Mouse (Mus musculus): ENCODE measurements around the gene Rexo5. TPM values are rescaled to one million over a fixed set of nuclear protein-coding genes. Genes with fewer than 3 reads are reported as not detected.

The Rexo5 gene
- total RNA-seq (2021): 1 to 10 TPM; 1.2 to 2.6 TPM

DNA sequence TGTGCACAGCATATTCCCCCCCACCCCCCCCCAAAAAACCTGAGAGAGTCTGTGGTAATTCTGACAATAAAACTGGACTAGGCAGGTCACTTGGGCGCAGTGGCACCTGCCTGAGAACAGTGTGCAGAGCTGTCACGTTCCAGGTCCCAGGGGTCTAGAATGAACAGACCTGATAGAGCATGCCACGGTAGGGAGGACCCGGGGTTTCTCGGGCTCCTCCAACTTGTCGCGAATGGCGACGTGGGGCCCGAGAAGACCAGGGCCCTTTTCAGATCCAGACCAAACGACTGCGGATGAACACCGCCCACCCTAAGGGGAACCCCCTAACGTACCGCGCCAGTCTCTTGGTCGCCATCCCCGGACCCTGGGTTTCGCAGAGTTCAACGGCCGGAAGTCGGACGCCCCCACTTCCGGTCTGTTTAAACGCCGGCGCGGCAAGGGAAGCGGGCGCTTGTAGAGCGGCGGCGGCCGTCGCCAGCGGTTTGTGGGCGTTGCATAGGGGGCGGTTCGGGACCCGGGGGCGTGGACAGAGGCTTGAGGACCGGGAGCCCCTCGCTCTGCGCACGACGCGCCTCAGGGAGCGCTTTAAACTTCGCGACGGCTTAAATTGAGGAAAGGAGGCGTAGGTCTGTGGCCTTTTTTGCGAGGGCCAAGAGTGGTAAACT is at the start of gene Rexo5, which contains the start of gene Eri2:
TSS of gene Rexo5 (plus strand) at position 421 of the 665 bp plus-strand sequence.
TSS of gene Eri2 (minus strand) at position 473 of the 665 bp plus-strand sequence.
- peak; percentile 73 to 92 for DNase-seq (ENCODE audit: extremely low spot score in 1 of 2, low spot score in 2 of 2)
- intact Hi-C loops (cut with DNase I): no loop called here

DNA sequence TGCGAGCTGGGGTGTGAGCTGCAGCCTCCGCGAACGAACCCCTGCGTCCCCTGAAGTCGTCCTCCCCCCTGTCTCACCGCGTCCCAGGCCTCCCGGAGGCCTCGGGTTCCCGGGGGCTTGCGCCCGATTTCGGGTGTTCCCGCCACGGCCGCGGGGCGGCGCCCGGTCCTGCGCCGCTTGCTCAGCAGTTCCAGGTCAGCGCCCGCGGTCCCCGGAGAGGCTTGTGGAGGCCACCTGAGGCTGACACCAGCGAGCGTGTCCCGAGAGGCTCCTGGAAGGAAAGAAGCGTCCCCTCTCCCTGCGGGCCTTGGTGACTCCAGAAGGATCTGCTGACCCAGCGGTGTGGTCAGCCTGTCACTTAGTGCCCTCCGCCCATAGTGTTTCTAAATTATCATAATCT is 49.5 kb upstream of the Rexo5 start:
- intact Hi-C loops (cut with DNase I): no loop called here
- DNase-seq (ENCODE audit: extremely low spot score in 1 of 2, low spot score in 2 of 2): no peak

DNA sequence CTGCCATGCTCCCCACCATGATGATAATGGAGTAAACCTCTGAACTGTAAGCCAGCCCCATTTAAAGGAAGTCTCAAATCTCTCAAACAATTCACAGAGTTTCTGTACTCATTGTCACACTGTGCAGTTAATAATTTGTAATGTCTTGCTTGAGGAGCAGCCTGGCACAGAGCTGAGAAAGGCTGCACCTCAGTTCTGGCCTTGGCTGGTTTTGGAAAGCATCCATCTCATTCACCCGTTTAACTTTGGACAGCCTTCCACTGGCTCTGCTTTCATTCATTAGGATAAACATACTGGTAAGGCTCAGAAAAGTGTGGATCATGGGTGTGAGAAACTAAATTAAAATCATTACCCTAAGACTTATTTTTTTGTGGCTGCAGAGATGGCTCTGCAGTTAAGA is 47.9 kb upstream of the Rexo5 start:
- no peak for DNase-seq (ENCODE audit: extremely low spot score in 1 of 2, low spot score in 2 of 2)
- intact Hi-C loops (cut with DNase I): no loop called here

DNA sequence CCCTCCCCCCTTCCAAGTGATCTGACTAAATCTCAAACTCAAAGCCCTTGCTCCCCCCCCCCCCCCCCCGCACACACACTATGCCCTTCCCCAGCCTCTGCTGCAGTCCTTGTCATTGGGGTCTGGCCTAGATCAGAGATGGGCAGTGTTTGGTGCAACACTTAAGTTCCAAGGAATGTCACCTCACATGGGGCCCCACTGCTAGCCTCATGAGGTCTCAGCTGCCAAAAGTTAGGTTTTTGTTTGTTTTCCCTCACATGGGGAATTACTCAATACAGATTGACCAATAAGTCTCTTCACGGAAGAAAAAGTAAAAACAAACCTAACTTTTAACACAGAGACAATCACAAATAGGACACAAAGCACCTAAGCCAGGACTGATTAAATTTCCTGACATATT is 45.0 kb upstream of the Rexo5 start:
- intact Hi-C loops (cut with DNase I): no loop called here
- DNase-seq (ENCODE audit: extremely low spot score in 1 of 2, low spot score in 2 of 2): no peak

DNA sequence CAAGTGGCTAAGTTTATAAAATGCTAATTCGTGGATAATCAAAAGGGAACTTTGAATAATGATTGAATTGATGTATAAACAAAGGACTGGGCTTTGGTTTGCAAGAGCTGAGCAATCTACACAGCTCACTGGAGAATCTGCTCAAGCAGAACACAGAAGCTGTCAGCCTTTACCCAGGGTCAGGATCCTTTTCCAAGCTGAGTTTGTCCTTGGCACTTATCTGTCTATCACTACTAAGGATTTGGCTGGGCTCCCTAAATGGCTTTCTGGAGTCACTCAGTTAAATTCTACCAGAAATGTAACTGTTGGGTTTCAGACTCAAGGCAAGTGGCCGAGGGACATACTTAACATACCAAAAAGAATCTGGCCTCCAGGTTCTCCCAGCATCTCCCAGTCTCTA is 43.9 kb upstream of the Rexo5 start:
- no peak for DNase-seq (ENCODE audit: extremely low spot score in 1 of 2, low spot score in 2 of 2)
- intact Hi-C loops (cut with DNase I): no loop called here

DNA sequence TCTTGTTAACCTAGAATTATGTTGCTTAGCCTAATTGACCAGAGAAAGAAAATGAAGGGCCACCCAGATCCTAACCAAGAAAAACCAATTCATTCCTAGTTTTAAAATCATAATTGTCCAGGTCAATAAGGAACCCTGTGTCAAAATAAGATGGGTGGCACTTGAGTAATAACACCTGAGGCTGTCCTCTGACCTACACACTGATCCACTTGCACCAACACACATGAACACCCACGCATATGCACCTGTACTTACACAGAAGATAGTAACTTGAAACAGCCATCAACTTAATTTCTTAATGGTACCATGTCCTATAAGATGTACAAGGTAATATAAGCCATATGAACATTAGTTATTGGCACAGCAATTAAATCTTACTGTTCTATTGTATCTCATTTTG is 40.1 kb upstream of the Rexo5 start:
- intact Hi-C loops (cut with DNase I): no loop called here
- no peak for DNase-seq (ENCODE audit: extremely low spot score in 1 of 2, low spot score in 2 of 2)

DNA sequence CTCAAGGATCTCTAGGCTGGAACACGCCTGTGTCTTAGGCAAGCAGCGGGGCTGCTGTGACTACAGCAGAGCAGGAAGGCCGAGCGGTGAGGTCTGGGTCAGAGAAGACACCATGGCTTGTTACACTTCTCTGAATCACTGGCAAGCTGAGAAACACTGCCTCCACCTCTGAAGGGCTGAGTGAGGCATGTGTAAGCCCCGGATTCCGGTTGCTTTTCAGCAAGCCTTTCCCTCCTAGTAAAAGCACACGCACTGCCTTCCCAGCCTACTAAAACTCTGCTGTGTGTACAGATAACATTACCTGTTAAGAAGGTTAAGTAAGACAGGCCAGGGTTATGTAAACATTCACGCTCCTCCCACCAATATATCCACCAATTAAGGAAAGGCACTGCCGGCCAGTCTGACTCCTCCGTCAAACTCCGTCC is 33.3 kb upstream of the Rexo5 start, which contains the start of gene Acsm3:
TSS of gene Acsm3 (plus strand) at position 397 of the 425 bp plus-strand sequence.
- intact Hi-C loops (cut with DNase I): no loop called here
- DNase-seq (ENCODE audit: extremely low spot score in 1 of 2, low spot score in 2 of 2): no peak

DNA sequence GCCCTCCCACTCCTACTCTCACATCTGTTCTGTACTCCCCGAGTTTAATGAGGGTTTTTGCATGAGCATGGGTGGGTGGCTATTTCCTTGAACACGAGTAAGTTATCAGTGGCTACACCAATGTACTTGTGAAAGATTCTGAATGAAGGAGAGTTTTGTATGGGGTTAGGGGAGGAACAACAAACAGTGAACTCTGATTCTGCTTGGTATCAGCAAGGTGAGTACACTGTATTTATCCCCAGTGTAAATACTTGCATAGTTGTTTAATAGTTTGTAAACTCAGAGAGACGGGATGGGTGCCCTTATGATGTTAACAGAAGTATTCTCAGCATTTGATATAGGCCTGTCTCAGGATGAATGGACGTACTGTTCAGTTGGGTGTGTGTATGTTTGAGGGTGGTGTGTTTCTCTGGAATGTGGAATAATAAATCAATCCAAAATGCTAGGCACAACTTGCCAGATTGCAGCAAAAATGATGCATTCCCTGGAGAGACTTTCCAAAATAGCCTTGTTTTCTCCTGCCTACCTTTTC is 31.6 kb upstream of the Rexo5 start:
- DNase-seq (ENCODE audit: extremely low spot score in 1 of 2, low spot score in 2 of 2): no peak
- intact Hi-C loops (cut with DNase I): no loop called here

DNA sequence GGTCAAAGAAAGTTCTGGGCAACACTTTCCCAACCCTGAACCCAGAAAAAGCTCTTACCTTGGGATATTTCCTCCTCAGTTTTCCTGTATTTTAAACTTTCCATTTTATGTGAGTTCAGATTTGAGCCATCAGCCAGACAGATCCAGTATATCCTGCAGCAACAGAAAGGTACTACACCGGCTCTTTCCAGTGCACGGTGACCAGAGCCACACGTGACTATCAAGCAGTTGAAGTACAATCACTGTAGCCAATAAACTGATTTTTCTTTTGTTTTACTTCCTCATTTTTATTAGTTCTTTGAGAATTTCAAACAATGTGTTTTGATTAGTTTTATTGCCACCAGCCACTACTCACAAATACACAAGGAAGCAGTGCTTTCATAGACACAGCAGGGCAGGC is 29.4 kb upstream of the Rexo5 start:
- DNase-seq (ENCODE audit: extremely low spot score in 1 of 2, low spot score in 2 of 2): no peak
- intact Hi-C loops (cut with DNase I): no loop called here

DNA sequence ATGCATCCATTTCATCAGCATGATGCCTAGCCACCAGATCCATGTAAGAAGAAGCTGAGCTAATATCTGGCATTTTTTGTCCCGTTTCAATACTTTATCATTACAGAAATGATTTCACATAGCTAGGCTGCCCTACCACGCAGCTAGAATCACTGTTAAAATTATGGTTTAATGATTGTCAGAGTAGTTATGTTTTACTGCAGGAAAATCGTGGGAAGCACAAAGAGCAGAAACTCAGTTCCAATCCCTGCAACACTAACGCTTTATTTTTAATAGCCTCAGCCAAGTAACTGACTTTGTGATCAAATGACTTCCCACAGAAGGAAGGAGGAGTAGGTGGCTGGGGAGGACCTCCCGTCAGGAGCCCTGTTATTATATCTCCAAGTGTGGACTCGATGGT is 26.8 kb upstream of the Rexo5 start:
- no peak for DNase-seq (ENCODE audit: extremely low spot score in 1 of 2, low spot score in 2 of 2)

DNA sequence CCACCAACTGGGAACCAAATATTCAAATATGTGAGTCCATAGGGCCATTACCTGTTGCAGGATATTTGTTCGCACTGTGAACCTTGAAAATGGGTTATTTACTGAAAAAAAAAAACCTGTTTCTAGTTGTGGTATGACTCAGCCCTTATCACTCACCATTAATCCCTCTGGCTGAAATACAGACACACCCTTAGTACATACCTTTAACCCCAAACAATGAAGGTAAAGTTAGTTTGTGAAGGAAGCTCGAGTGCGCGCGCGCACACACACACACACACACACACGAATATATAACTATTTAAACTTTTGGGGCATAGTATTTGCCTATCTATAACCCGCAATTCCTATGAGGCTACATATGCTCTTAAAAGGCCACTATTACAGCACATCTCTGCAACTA is 23.9 kb upstream of the Rexo5 start:
- DNase-seq (ENCODE audit: extremely low spot score in 1 of 2, low spot score in 2 of 2): no peak
- intact Hi-C loops (cut with DNase I): no loop called here

More for the DNA sequence above, 26.8 kb upstream of the Rexo5 start:
- intact Hi-C loops (cut with DNase I): no loop called here

DNA sequence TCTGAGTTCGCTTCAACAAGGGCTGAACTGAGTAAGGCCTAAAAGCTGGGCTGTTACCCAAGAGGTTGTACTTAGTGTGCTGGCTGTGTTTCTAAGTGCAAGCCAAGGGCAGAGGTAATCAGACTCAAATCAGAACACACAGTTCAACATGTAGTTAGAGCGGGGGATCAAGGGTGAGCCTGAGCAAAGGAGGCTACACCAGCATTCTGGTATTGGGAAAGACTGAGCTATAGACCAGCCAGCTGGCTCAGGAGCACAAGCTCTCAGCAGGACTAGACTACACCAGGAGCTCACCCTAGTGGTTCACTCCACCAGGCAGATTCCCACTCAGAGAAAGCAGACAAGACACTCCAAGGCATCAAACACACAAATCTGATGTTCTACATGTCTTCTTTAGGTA is 10.4 kb upstream of the Rexo5 start:
- intact Hi-C loops (cut with DNase I): no loop called here
- no peak for DNase-seq (ENCODE audit: extremely low spot score in 1 of 2, low spot score in 2 of 2)

DNA sequence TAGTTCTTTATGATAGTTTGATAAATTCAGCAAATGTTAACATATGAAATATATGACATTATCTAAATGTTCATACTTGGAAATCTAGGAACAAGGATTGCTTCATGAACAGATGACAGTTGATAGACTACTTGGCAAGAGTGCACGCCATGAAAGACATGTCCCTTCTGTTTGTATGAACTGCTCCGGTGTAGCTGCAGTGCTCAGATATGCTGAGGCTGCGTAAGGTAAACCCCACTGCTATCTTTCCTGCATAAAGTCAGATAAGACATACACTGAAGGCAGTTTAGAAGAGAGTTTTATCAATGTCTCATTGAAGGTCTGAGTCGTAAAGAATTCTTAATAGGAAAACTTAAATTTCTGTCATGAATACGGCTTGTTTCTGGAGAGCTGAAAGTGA is 8.9 kb upstream of the Rexo5 start:
- DNase-seq (ENCODE audit: extremely low spot score in 1 of 2, low spot score in 2 of 2): no peak
- intact Hi-C loops (cut with DNase I): no loop called here

DNA sequence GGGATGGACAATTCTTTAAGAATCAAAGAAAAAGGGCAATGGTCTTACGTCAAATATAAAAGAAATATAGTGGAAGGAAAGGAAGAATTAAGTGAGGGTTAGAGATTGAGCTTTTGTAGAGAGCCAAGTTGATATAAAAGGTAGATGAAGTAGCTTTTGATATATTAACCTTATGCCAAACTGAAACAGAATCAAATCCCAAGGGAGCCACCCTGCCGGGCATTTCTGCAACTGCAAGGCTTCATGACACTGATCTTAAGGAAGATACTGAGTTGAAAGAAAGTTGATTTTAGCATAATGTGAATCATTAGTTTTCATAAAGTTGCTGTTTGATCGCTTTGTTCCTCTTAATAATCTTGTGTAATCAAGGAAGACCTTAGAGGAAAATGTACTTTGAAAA is 4.8 kb upstream of the Rexo5 start:
- intact Hi-C loops (cut with DNase I): no loop called here
- DNase-seq (ENCODE audit: extremely low spot score in 1 of 2, low spot score in 2 of 2): no peak

DNA sequence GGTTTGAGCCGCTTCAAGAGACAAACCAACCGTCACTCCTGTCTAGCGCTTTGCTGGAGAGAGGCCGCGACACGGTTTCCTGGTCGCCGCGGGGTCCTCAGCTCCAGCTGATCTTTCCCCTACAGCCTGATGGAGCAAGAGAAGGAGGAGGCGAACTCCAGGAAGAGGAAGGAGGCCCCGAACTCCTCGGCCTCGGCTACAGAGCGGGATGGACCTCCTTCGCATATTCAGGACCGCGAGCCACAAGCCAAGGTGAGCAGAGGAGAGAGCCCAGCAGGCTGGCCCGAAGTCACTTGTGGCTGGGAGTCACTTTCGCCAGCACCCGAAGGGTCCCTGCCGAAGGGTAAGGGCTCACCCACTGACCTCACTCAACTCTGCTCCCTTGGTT is 439 bp downstream of the Rexo5 start:
- no peak for DNase-seq (ENCODE audit: extremely low spot score in 1 of 2, low spot score in 2 of 2)
- intact Hi-C loops (cut with DNase I): no loop called here

DNA sequence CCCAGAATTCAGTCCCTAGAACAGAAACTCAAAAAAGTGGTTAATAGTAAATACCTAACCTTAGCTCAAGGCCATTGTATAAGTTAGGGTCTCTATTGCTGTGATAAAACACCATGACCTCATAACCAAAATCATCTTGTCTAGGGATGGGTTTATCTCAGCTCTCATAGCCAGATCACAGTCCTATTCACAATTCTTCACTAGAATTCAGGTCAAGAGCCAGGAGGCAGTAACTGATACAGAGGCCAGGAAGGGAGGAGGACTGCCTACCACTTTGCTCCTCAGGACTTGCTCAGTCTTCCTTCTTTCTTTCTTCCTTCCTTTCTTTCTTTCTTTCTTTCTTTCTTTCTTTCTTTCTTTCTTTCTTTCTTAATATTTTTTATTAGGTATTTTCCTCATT is 1.5 kb downstream of the Rexo5 start:
- DNase-seq (ENCODE audit: extremely low spot score in 1 of 2, low spot score in 2 of 2): no peak
- intact Hi-C loops (cut with DNase I): no loop called here

DNA sequence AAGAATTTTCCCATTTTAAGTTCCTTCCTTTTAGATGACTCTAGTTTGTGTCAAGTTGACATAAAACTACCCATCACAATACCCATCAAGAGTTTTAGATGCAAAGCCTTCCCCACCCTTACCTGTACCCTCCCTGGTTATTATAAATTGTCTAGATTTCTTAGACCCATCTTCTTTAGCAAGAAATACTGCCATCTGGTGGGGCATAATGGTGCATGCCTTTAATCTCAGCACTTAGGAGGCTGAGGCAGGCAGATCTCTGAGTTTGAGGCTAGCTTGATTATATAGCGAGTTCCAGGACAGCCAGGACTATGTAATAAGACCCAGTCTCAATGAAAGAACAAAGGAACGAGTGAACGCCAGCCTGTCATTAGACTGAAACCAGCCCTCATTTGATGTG is 6.7 kb downstream of the Rexo5 start:
- intact Hi-C loops (cut with DNase I): no loop called here
- no peak for DNase-seq (ENCODE audit: extremely low spot score in 1 of 2, low spot score in 2 of 2)

DNA sequence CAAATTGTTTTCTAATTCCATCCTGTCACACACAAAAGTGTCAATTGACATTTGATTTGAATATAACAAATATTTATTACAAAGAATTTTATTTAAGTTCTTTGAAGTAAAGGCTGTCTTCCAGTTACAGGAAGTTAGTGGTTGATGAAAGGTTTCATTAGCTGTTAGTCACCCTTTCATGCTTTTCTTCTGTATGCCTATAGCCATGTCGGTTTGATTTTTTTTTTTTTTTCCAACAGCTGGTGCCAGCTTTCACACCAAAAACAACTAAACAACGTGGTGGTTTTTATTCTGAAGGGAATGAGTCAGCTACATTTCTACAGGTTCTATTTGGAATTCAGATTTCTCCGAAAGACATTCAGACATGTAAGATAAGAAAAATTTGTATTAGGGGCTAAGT is 7.2 kb downstream of the Rexo5 start:
- intact Hi-C loops (cut with DNase I): no loop called here
- DNase-seq (ENCODE audit: extremely low spot score in 1 of 2, low spot score in 2 of 2): no peak

DNA sequence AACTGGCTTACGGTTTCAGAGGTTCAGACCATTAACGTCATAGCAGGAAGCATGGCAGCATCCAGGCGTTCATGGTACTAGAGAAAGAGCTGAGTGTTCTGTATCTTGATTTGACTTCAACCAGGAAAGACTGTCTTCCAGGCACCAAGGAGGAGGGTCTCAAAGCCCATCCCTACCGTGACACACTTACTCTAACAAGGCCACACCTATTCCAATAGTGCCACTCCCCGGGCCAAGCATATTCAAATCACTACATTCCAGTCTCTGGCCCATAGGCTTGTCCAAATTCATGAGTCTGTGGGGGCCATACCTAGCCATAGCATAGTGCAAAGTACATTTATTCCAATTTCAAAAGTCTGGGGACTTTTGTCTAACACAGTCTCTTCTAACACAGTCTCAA is 13.6 kb downstream of the Rexo5 start:
- intact Hi-C loops (cut with DNase I): no loop called here
- DNase-seq (ENCODE audit: extremely low spot score in 1 of 2, low spot score in 2 of 2): no peak

DNA sequence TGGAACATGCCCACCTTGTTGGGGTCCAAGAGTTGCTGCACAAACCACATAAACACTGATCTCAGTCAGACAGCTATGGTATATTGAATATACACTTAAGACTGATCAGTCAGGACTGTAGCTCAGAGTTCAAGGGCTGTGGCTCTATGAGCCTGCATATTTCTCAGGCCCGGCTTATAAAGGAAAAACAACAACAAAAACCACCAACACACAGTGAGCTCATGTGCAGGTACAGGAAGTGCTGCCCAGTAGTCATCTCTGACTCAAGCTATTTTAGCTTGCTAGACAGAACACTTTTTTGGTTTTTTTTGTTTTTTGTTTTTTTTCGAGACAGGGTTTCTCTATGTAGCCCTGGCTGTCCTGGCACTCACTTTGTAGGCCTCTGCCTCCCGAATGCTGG is 14.9 kb downstream of the Rexo5 start:
- intact Hi-C loops (cut with DNase I): no loop called here
- no peak for DNase-seq (ENCODE audit: extremely low spot score in 1 of 2, low spot score in 2 of 2)

DNA sequence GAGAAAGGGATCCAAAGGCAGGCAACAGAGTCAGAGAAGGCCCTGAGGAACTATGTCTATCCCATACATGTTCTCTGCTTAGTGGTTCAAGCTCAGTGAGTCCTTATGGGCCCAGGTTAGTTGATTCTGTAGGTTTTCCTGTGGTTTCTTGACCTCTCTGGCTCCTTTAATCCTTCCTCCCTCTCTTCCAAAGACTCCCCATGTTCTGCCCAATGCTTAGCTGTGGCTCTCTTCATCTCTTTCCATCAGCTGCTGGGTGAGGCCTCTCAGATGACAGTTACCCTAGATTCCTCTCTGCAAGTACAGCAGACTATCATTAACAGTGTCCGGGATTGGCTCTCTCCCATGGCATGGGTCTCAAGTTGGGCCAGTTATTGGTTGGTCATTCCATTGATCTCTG is 41.6 kb downstream of the Rexo5 start:
- DNase-seq (ENCODE audit: extremely low spot score in 1 of 2, low spot score in 2 of 2): no peak
- intact Hi-C loops (cut with DNase I): no loop called here
